Mouse (Mus musculus) erythroid progenitor cell, adult 5-6 weeks (primary cell): ENCODE data around the gene Rcan3. TPM values are rescaled to one million over a fixed set of nuclear protein-coding genes. Genes with fewer than 3 reads are reported as not detected.
A peak's percentile ranks its signal among the peaks of the same experiment; 100 is the strongest.

Source experiments
- ATAC-seq: replicated peaks from 2 replicates; pipeline ENCODE4 v1.8.0; 2016; ENCODE audit warnings: moderate number of reproducible peaks, mild to moderate bottlenecking, moderate TSS enrichment, inconsistent platforms; ENCODE audit not compliant: poor library complexity, low FRiP score, severe bottlenecking
- total RNA-seq, 2 experiments: library from RNA; stranded (forward) in 1 of 2; stranded (reverse) in 1 of 2; fragments of 150-400 nt in 1 of 2; fragments of 186-747, 209-891 nt in 1 of 2; gene quantifications; 2 replicates each; pipeline versions ENCODE4 v1.2.3 to v1.2.4; 2015 to 2017; ENCODE audit warnings: low replicate concordance in 2 of 2

Gene Rcan3
- total RNA-seq (2015; ENCODE audit: low replicate concordance) (8.0 and 10.8 TPM in 2 replicates), total RNA-seq (2017; ENCODE audit: low replicate concordance) (8.5 and 9.1 TPM in 2 replicates)

- peak; percentile 83 for ATAC-seq
Observed at GRCm38 (mm10) chr4:135433443-135434394, at the start of gene Rcan3. Gene Rcan3, minus strand, starts transcription at chr4:135433853.

DNA sequence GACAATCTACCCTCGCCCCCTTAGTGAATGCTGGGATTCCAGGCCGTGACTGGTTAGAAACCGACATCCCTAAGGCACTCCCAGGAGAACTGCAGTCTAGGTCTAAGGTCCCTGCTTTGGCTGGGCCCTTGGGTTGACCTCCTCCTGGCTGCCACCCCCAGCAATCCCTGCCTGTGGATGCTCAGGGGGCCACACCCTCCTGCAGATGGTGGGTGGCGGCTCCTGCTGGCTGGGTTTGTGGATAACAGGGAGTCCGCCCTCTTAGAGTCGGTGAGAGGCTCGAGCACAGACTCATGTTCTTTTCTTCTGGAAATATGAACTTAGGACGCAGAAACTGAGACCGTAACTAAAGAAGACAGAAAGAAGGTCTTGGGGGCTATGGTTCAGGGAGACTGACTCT lies 46.7 kb upstream of the Rcan3 start:
- peak; percentile 76 for ATAC-seq

GRCm38 (mm10) chr4:135477851-135478250 lies 44.2 kb upstream of the Rcan3 start:
- ATAC-seq: no peak

DNA sequence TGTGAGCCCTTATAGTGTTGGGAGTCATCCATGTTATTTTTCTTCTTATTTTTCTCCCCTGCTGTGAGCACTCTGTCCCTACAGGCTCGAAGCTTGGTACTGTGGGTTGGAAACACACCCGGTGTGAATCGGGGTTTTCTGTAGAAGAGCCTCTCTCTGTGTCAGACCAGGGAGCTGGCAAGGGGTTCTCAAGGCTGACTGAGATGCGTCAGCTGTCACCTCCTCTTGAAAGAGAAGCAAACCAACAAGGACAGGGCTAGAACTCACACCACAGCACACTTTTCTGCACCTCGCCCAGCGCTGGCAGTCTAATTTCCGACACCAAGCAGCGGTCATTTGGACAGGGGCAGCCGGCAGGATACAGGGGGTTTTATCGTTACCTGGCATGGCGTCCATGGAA lies 29.8 kb upstream of the Rcan3 start:
- ATAC-seq: no peak

DNA sequence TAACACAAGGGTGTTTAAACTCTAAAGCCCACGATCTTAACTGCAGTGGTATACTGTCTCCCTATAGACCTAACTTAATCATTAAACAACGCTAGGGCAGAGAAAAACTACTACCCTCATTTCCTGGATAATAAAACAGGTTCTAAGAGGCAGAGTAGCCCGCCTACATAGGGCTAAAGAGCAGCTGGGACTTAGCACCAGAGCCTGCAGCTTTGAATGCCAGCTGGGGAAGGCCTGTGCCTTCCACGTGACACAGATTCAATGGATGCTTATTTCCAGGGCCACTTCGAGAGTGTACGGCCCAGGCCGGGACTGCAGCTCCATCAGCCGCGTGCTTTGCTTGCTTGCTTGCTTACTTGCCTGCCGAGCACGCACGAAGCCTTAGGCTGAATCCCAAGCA lies 19.9 kb upstream of the Rcan3 start:
- no peak for ATAC-seq

GRCm38 (mm10) chr4:135453164-135453563 lies 19.5 kb upstream of the Rcan3 start:
- no peak for ATAC-seq

- no peak for ATAC-seq
Observed at GRCm38 (mm10) chr4:135451360-135452015, 17.8 kb upstream of the Rcan3 start.

- ATAC-seq: no peak
Observed at GRCm38 (mm10) chr4:135442473-135442872, 8.8 kb upstream of the Rcan3 start.

GRCm38 (mm10) chr4:135439904-135440522 lies 6.4 kb upstream of the Rcan3 start:
- ATAC-seq: peak; percentile 88

GRCm38 (mm10) chr4:135439188-135439647 lies 5.6 kb upstream of the Rcan3 start:
- peak; percentile 91 for ATAC-seq

DNA sequence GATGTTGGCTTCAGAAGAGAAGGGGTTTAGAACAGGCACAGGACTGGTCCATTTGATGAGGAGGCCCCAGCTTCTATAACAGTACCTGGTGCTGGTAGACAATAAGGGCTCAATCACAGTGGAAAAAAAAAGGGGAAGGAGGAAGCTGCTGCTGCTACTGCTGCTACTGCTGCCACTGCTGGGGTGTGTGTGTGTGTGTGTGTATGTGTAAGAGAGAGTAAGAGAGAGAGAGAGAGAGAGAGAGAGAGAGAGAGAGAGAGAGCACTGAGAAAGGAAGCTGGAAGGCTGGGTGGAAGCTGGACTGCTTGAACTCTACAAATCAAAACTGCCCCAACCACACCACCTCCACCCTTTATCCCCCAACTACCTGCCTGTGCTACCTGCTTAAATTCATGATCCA lies 4.3 kb upstream of the Rcan3 start:
- ATAC-seq: no peak

DNA sequence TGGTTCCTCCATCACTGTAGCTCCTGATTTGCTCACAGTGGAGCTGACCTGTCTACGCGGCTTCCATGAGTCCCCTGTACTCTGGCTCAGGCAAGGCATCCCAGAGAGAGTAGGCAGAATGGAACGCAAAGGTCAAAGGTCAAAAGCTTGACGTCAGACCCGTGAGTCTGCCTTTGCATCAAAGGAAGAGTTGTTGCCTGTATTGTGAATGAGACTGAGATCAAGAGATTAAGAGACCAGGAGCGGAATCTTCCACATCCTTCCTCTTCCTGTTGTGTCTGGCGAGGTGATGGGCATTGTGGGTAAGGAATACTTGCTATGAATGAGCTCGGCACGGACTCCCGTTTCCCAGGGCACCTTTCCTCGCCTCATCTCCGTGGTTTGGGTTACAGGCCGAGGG lies 2.6 kb upstream of the Rcan3 start:
- no peak for ATAC-seq

DNA sequence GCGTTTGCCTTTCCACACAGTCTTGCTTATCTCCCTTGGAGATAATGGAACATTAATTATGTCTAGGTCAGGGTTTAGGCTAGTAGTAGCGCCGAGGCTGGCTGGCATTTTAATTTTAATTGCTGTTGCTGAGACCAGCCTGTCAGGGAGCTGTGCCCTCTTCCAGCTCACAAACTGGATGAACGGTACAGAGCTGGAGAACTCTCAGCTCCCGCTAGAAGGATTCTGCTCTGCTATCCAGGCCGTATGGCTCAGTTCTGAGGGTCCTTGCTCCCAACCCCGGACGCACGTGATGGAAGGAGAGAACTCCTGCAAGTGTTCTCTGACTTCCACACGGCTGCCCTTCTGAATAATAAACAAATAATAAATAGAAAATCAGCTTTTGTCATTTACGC lies 739 bp upstream of the Rcan3 start:
- ATAC-seq: peak; percentile 7

DNA sequence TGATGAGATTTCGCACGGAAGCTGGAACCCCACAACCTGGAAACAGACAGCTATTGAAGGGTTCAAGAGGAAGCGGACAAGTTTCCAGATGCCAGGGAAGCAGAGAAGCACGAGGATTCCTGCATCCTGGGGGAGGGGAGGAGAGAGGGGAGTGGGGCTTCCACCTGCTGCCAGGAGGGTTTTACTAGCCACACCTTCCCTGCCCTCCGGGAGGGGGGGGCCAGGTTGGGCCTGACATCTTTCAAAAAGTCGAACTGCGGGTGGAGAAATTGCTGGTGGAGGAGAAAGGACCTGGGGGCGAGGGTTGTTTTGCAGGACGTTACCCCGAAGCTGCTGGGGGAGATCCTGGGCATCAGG lies 589 bp downstream of the Rcan3 start:
- no peak for ATAC-seq

- no peak for ATAC-seq
Observed at GRCm38 (mm10) chr4:135429990-135430760, 3.5 kb downstream of the Rcan3 start.

DNA sequence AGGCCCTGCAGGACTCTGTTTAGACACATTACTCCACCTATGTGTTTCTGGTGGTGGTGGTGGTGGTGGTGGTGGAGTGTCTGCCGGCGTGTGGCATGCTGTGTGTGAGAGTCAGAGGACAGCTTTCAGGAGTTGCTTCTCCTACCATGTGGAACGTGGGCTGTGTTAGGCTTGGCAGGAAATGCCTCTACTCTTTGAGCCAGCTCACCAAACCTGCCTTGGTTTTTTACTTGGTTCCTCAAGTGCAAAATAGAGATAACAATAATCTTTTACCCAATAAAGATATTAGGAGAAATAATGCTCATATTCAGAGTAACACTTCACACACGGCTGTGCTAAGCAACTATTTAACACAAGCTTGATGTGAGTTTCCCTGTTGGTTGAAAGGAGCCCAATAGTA lies 4.3 kb downstream of the Rcan3 start:
- no peak for ATAC-seq

DNA sequence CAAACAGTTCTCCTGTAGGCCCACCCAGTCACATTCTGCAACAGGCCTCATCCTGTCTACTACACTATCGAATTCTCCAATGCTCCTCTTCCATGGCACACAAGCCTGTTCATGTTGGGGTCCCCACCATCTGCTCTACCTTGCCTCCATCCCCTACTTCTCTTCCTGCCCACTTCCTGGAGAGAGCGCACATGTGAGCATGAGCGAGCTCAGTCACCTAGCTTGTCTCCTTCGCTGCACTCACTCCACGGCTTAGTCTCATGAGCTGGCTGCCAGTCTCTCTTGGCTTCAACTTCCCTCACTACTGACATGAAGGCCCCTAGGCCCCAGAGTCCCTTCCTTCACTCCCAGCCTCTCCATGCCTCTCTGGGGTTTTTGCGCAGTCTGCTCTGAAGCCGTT lies 7.1 kb downstream of the Rcan3 start:
- ATAC-seq: no peak

DNA sequence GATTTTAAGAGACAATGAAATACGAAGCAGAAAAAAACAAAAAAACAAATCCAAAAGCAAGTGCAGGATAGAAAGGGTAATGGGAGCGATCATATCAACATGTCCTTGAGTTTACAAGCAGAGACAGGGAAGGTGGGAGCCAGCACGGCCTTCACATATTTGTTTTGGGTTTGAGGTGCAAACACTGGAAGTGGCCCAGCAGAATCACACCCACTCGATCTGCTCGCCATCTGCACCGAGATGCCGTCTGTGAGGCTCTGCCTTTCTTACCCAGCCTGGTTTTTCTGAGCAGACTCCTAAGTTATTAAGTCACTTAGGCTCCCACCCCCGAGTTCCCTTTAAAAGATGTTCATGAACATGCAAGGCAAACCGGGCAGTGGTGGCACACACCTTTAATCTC lies 8.0 kb downstream of the Rcan3 start:
- ATAC-seq: no peak

- ATAC-seq: no peak
Observed at GRCm38 (mm10) chr4:135420961-135421360, 12.7 kb downstream of the Rcan3 start.

GRCm38 (mm10) chr4:135420416-135420815 lies 13.2 kb downstream of the Rcan3 start:
- no peak for ATAC-seq
